Mouse (Mus musculus): ENCODE data around the gene Cd47. TPM values are rescaled to one million over a fixed set of nuclear protein-coding genes. Genes with fewer than 3 reads are reported as not detected.
A peak's percentile ranks its signal among the peaks of the same experiment; 100 is the strongest.

Cd47 gene
- polyA plus RNA-seq, 1 experiment: 112 TPM

GRCm38 (mm10) chr16:49798790-49799189 is 1.5 kb upstream of the Cd47 start:
- Histone ChIP-seq H3K36me3 (ENCODE audit: control insufficient read depth, insufficient read depth, low read length) (no peaks in the 10 kb centered on the region), H3K4me1 (replicated peaks; ENCODE audit: control insufficient read depth, insufficient read depth, low read length) (peaks cover 41% of the 10 kb centered on the region), H3K27ac (ENCODE audit: control insufficient read depth, insufficient read depth, low read length) (peak overlapping the region; percentile 72), H3K27me3 (ENCODE audit: control insufficient read depth, insufficient read depth, low read length) (no peaks in the 10 kb centered on the region), H3K4me3 (ENCODE audit: control insufficient read depth, insufficient read depth, low read length) (no peak overlapping the region)
- peak; percentile 26 for DNase-seq
- WGBS: 5% methylated on average over 6 of the region's 6 CpGs
- no peak for TF ChIP-seq CTCF (IDR thresholded peaks at IDR 0.05; ENCODE audit: borderline replicate concordance, control insufficient read depth, extremely low read depth, insufficient read depth, low read length, poor library complexity)
- no peak for TF ChIP-seq POLR2A (IDR thresholded peaks at IDR 0.05; ENCODE audit: control insufficient read depth, extremely low read depth, insufficient read depth, low read length, poor library complexity)

GRCm38 (mm10) chr16:49800996-49801395 is 663 bp downstream of the Cd47 start:
- Histone ChIP-seq H3K4me1 (replicated peaks; ENCODE audit: control insufficient read depth, insufficient read depth, low read length) (peaks cover 50% of the 10 kb centered on the region), H3K4me3 (ENCODE audit: control insufficient read depth, insufficient read depth, low read length) (peak overlapping the region; percentile 13; the same call in 1 of the 2 replicates), H3K27ac (ENCODE audit: control insufficient read depth, insufficient read depth, low read length) (peak overlapping the region; percentile 96), H3K36me3 (ENCODE audit: control insufficient read depth, insufficient read depth, low read length) (no peaks in the 10 kb centered on the region), H3K27me3 (ENCODE audit: control insufficient read depth, insufficient read depth, low read length) (no peaks in the 10 kb centered on the region)
- no peak for DNase-seq
- no peak for TF ChIP-seq CTCF (IDR thresholded peaks at IDR 0.05; ENCODE audit: borderline replicate concordance, control insufficient read depth, extremely low read depth, insufficient read depth, low read length, poor library complexity)
- TF ChIP-seq POLR2A (IDR thresholded peaks at IDR 0.05; ENCODE audit: control insufficient read depth, extremely low read depth, insufficient read depth, low read length, poor library complexity): no peak
- 33% methylated on average over 5 of the region's 5 CpGs for WGBS

- Histone ChIP-seq H3K27me3 (ENCODE audit: control insufficient read depth, insufficient read depth, low read length) (no peaks in the 10 kb centered on the region), H3K4me3 (ENCODE audit: control insufficient read depth, insufficient read depth, low read length) (peak overlapping the region; percentile 13; the same call in 1 of the 2 replicates), H3K4me1 (replicated peaks; ENCODE audit: control insufficient read depth, insufficient read depth, low read length) (peaks cover 50% of the 10 kb centered on the region), H3K36me3 (ENCODE audit: control insufficient read depth, insufficient read depth, low read length) (no peaks in the 10 kb centered on the region), H3K27ac (ENCODE audit: control insufficient read depth, insufficient read depth, low read length) (peak overlapping the region; percentile 96)
- DNase-seq: peak; percentile 27
- WGBS: 6% methylated on average over 5 of the region's 5 CpGs
- TF ChIP-seq POLR2A (IDR thresholded peaks at IDR 0.05; ENCODE audit: control insufficient read depth, extremely low read depth, insufficient read depth, low read length, poor library complexity) (no peak), CTCF (IDR thresholded peaks at IDR 0.05; ENCODE audit: borderline replicate concordance, control insufficient read depth, extremely low read depth, insufficient read depth, low read length, poor library complexity) (no peak)
These were observed 1.1 kb downstream of the Cd47 start for GRCm38 (mm10) chr16:49801399-49801798.

GRCm38 (mm10) chr16:49802993-49803392 is 2.7 kb downstream of the Cd47 start:
- no peak overlapping the region for H3K27ac ChIP-seq (ENCODE audit: control insufficient read depth, insufficient read depth, low read length)
- TF ChIP-seq CTCF (IDR thresholded peaks at IDR 0.05; ENCODE audit: borderline replicate concordance, control insufficient read depth, extremely low read depth, insufficient read depth, low read length, poor library complexity): no peak
- no peak for TF ChIP-seq POLR2A (IDR thresholded peaks at IDR 0.05; ENCODE audit: control insufficient read depth, extremely low read depth, insufficient read depth, low read length, poor library complexity)
- peaks cover 49% of the 10 kb centered on the region for H3K4me1 ChIP-seq (replicated peaks; ENCODE audit: control insufficient read depth, insufficient read depth, low read length)
- no peaks in the 10 kb centered on the region for H3K36me3 ChIP-seq (ENCODE audit: control insufficient read depth, insufficient read depth, low read length)
- H3K27me3 ChIP-seq (ENCODE audit: control insufficient read depth, insufficient read depth, low read length): no peaks in the 10 kb centered on the region
- no peak overlapping the region for H3K4me3 ChIP-seq (ENCODE audit: control insufficient read depth, insufficient read depth, low read length)
- DNase-seq: no peak
- WGBS: 87% methylated on average over 2 of the region's 2 CpGs

GRCm38 (mm10) chr16:49803932-49804461 is 3.7 kb downstream of the Cd47 start:
- 11% methylated on average over 12 of the region's 12 CpGs for WGBS
- H3K36me3 ChIP-seq (ENCODE audit: control insufficient read depth, insufficient read depth, low read length): no peaks in the 10 kb centered on the region
- peak overlapping the region; percentile 33 for H3K4me3 ChIP-seq (ENCODE audit: control insufficient read depth, insufficient read depth, low read length)
- H3K4me1 ChIP-seq (replicated peaks; ENCODE audit: control insufficient read depth, insufficient read depth, low read length): peaks cover 43% of the 10 kb centered on the region
- DNase-seq: peak; percentile 43
- TF ChIP-seq CTCF (IDR thresholded peaks at IDR 0.05; ENCODE audit: borderline replicate concordance, control insufficient read depth, extremely low read depth, insufficient read depth, low read length, poor library complexity) (no peak), POLR2A (IDR thresholded peaks at IDR 0.05; ENCODE audit: control insufficient read depth, extremely low read depth, insufficient read depth, low read length, poor library complexity) (no peak)
- H3K27ac ChIP-seq (ENCODE audit: control insufficient read depth, insufficient read depth, low read length): peak overlapping the region; percentile 48; the same call in 1 of the 2 replicates
- no peaks in the 10 kb centered on the region for H3K27me3 ChIP-seq (ENCODE audit: control insufficient read depth, insufficient read depth, low read length)

GRCm38 (mm10) chr16:49806920-49807319 is 6.6 kb downstream of the Cd47 start:
- DNase-seq: no peak
- 76% methylated on average over 10 of the region's 10 CpGs for WGBS
- H3K27ac ChIP-seq (ENCODE audit: control insufficient read depth, insufficient read depth, low read length): peak overlapping the region; percentile 36; the same call in 1 of the 2 replicates

More at GRCm38 (mm10) chr16:49806920-49807319, 6.6 kb downstream of the Cd47 start:
- Histone ChIP-seq H3K36me3 (ENCODE audit: control insufficient read depth, insufficient read depth, low read length) (no peaks in the 10 kb centered on the region), H3K4me1 (replicated peaks; ENCODE audit: control insufficient read depth, insufficient read depth, low read length) (peaks cover 32% of the 10 kb centered on the region), H3K27me3 (ENCODE audit: control insufficient read depth, insufficient read depth, low read length) (no peaks in the 10 kb centered on the region), H3K4me3 (ENCODE audit: control insufficient read depth, insufficient read depth, low read length) (no peak overlapping the region)
- TF ChIP-seq CTCF (IDR thresholded peaks at IDR 0.05; ENCODE audit: borderline replicate concordance, control insufficient read depth, extremely low read depth, insufficient read depth, low read length, poor library complexity) (no peak), POLR2A (IDR thresholded peaks at IDR 0.05; ENCODE audit: control insufficient read depth, extremely low read depth, insufficient read depth, low read length, poor library complexity) (no peak)

All from thymus, adult 2 months (tissue).